Mouse (Mus musculus): ENCODE measurements around the gene Mapk14.

GRCm38 (mm10) chr17:28648607-28649370 is 42.3 kb upstream of the Mapk14 start:
- TF ChIP-seq KAT2A (IDR thresholded peaks at IDR 0.05; ENCODE audit: insufficient replicate concordance, low read length) (no peak), SMC3 (IDR thresholded peaks at IDR 0.05; ENCODE audit: low read depth, low read length) (peak; percentile 70), GABPA (IDR thresholded peaks at IDR 0.05; ENCODE audit: insufficient replicate concordance, low read depth, low read length) (no peak), MAZ (IDR thresholded peaks at IDR 0.05; ENCODE audit: low read depth, low read length) (no peak), CTCF (conservative IDR thresholded peaks at IDR 0.05 in 1 of 2, IDR thresholded peaks at IDR 0.05 in 1 of 2; ENCODE audit: low read depth in 2 of 2, low read length in 2 of 2) (peak; percentile 46 to 87; a peak in 3 of 4 replicates), POLR2A (IDR thresholded peaks at IDR 0.05; ENCODE audit: low read depth, low read length) (no peak), USF2 (conservative IDR thresholded peaks at IDR 0.05; ENCODE audit: low read depth, low read length) (no peak), EP300 (IDR thresholded peaks at IDR 0.05; ENCODE audit: low read length) (no peak), POLR2AphosphoS2 (IDR thresholded peaks at IDR 0.05; ENCODE audit: low read depth, low read length) (no peak), NELFE (IDR thresholded peaks at IDR 0.05; ENCODE audit: low read depth, low read length) (no peak), ELF1 (IDR thresholded peaks at IDR 0.05; ENCODE audit: low read depth, low read length) (no peak)

Data from CH12.LX (cell line).